10 mouse cellular contexts compared by ENCODE assay signal in the genomic region with DNA sequence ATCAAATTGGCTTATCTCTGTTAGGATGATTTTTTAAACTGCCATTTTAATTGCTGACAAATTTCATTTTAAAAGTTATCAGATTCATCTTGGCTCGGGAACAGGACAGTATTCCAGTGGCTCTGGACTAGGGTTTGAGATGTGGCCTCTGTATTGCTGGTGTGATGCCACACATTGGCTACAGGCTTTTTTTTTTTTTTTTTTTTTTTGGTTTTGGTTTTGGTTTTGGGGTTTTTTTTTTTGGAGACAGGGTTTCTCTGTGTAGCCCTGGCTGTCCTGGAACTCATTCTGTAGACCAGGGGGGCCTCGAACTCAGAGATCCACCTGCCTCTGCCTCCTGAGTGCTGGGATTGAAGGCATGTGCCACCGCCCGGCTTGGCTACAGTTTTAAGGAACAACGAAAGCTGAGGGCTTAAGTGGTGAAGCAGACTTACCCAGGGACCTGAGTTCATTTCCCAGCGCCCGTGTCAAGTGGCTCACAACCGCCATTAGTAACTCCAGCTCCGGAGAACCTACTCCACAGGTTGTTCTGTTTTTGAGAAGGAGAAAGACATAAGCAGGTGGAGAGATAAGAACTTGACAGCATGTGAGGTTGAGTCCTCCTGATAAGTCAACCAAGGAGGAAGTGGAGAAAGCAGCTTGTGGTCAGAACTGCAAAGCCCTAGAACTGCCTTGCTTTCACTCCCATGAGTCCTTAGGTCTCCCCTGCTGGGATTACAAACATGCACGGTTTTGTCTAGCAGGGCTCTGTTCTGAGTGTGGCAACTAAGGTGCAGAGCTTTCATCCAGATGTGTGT. TPM values are rescaled to one million over a fixed set of nuclear protein-coding genes. Genes with fewer than 3 reads are reported as not detected.
DNase-seq lines count a peak whose midpoint lies in the region; ATAC-seq and TF ChIP-seq lines count a peak whose summit lies in the region.
"Had no signal": no experiment of that assay in that cellular context is flagged by ENCODE, and none has a peak within 500 bp of the region (broad histone marks: within the 10 kb centered on the region; RNA-seq: fewer than 3 reads in every experiment).

No protein-coding gene starts in this region.

- H3K27me3 ChIP-seq in ES-Bruce4 (ENCODE audit: control insufficient read depth, insufficient read depth, low read length, poor library complexity, severe bottlenecking) = no peaks in the 10 kb centered on the region
- no peaks in the 10 kb centered on the region for H3K27me3 ChIP-seq in hindbrain, embryonic 16.5 days (replicated peaks; ENCODE audit: control insufficient read depth, insufficient read depth, low read length)

- H3K4me3 ChIP-seq in ES-Bruce4 (ENCODE audit: low read depth, low read length) = peak overlapping the region; percentile 19
- H3K4me3 ChIP-seq in hindbrain, embryonic 16.5 days (ENCODE audit: low read length) = no peak overlapping the region
- H3K4me3 ChIP-seq: layer of hippocampus, adult 2 months had no signal

- peak overlapping the region; percentile 91 for H3K27ac ChIP-seq in ES-Bruce4 (ENCODE audit: insufficient read depth, low read length)
- H3K27ac ChIP-seq in hindbrain, embryonic 16.5 days (ENCODE audit: low read depth, low read length) = no peak overlapping the region
- H3K27ac ChIP-seq: layer of hippocampus, adult 2 months had no signal

- H3K9ac ChIP-seq in ES-Bruce4 (ENCODE audit: low read depth, poor library complexity, severe bottlenecking) = peak overlapping the region; percentile 18
- H3K9ac ChIP-seq in hindbrain, embryonic 16.5 days (ENCODE audit: low read depth, low read length) = no peak overlapping the region

- H3K4me2 ChIP-seq in hindbrain, embryonic 16.5 days (ENCODE audit: low read length) = no peak overlapping the region

- peak; percentile 59 for DNase-seq in CD4-positive, CD25-positive, alpha-beta regulatory T cell, adult 2 months (ENCODE audit: low read depth, low spot score)
- peak; percentile 11 to 20 for DNase-seq in monocyte, adult 2 months (ENCODE audit: low read depth in 1 of 2, low spot score in 2 of 2)
- no peak for DNase-seq in right cerebral cortex, postnatal 14 days
- no peak for DNase-seq in left cerebral cortex, postnatal 36 days (ENCODE audit: low spot score in 2 of 2)
- DNase-seq: adrenal gland, postnatal 14 days; gastrocnemius, postnatal 36 days had no signal

- peaks cover 3% of the 10 kb centered on the region for H3K4me1 ChIP-seq in ES-Bruce4 (ENCODE audit: control insufficient read depth, insufficient read depth, low read length)
- no peaks in the 10 kb centered on the region for H3K4me1 ChIP-seq in hindbrain, embryonic 16.5 days (ENCODE audit: control insufficient read depth, insufficient read depth, low read depth, low read length)

- intact Hi-C loops in left cerebral cortex, postnatal 36 days (cut with DNase I) = no loop called here

- 85% methylated on average over 10 of the region's 10 CpGs for WGBS in hindbrain, embryonic 16.5 days

- peak; percentile 95 for ATAC-seq in granulocyte monocyte progenitor cell, adult 5-6 weeks (replicated peaks; ENCODE audit: poor library complexity, severe bottlenecking)
- ATAC-seq in hindbrain, embryonic 16.5 days = no peak

- H3K9me3 ChIP-seq in ES-Bruce4 (replicated peaks; ENCODE audit: control insufficient read depth, insufficient read depth, low read length, poor library complexity, severe bottlenecking) = peaks cover 10% of the 10 kb centered on the region
- no peaks in the 10 kb centered on the region for H3K9me3 ChIP-seq in hindbrain, embryonic 16.5 days (ENCODE audit: control insufficient read depth, low read length)

- no peaks in the 10 kb centered on the region for H3K36me3 ChIP-seq in ES-Bruce4 (ENCODE audit: control insufficient read depth, insufficient read depth, low read length, poor library complexity, severe bottlenecking)
- no peaks in the 10 kb centered on the region for H3K36me3 ChIP-seq in hindbrain, embryonic 16.5 days (ENCODE audit: control insufficient read depth, insufficient read depth, low read length)

- TF ChIP-seq EP300 in ES-Bruce4 (IDR thresholded peaks at IDR 0.05; ENCODE audit: insufficient read depth, low read depth, low read length) = no peak

- no peak for TF ChIP-seq POLR2A in ES-Bruce4 (IDR thresholded peaks at IDR 0.05; ENCODE audit: insufficient read depth, low read length)

- TF ChIP-seq CTCF in ES-Bruce4 (IDR thresholded peaks at IDR 0.05; ENCODE audit: low read depth, low read length) = no peak

RNA-seq across cellular contexts. Expression of a gene that starts 21.7 kb away (rescaled TPM):
- 76.6 and 82.5 TPM in 2 replicates for polyA plus RNA-seq in ES-Bruce4 (2011; ENCODE audit: insufficient read depth, insufficient read length, low read depth, missing spikeins)
- 117 and 149 TPM in 2 replicates for total RNA-seq in granulocyte monocyte progenitor cell, adult 5-6 weeks (2014; fragmentation: Nextera tagmentation)
- total RNA-seq in granulocyte monocyte progenitor cell, adult 5-6 weeks (2017) = 111 and 132 TPM in 2 replicates
- total RNA-seq in left cerebral cortex, postnatal 36 days (2021) = 100 to 1,000 TPM; 103 to 115 TPM
- polyA plus RNA-seq in hindbrain, embryonic 16.5 days (2015; fragmentation: Nextera tagmentation; extraction: Ambion mirVana) = 34.5 and 42.7 TPM in 2 replicates

Comparison
In these comparisons a context has a peak if more than half of its experiments do, and no peak if none do; other contexts are left out.
1. DNase-seq: peak in CD4-positive, CD25-positive, alpha-beta regulatory T cell, adult 2 months (single experiment) and monocyte, adult 2 months (2 of 2); none in right cerebral cortex, postnatal 14 days (single experiment) and left cerebral cortex, postnatal 36 days (0 of 2).